Mouse (Mus musculus): Measurements from ENCODE around the gene Mta1.

DNA sequence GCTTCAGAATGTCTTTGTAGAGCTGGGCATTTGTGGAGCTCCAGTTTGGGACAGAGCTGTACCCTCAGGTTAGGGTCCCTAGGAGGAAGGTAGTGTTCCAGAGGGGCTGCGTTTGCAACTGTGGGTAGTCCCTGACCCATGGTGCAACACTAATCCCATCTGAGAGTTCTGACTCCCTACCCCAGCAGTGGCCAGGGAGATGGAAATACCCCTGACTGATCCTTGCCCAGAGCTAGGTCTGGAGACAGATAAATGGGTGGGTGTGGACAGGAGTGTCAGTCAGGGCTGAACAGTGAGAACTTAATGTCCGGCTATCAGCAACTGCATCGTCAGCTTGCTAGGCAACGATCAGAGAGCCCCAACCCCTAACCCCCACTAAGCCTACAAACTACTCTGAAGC, 52.5 kb downstream of the Mta1 start:
- TF ChIP-seq CTCF (IDR thresholded peaks at IDR 0.05; ENCODE audit: low read depth, low read length) (no peak), POLR2A (IDR thresholded peaks at IDR 0.05; ENCODE audit: borderline replicate concordance, low read depth, low read length) (no peak)

All from bone marrow macrophage, adult 2 months (primary cell).